Mouse (Mus musculus) layer of hippocampus, adult 8-10 months (tissue): ENCODE data around the gene Sptbn1. TPM values are rescaled to one million over a fixed set of nuclear protein-coding genes. Genes with fewer than 3 reads are reported as not detected.
A peak's percentile ranks its signal among the peaks of the same experiment; 100 is the strongest.
"Not testable (repeated sequence)": the region's sequence is repeated elsewhere in the genome, so short reads cannot be mapped to it uniquely, and the experiment has no call there.

Source experiments
- DNase-seq, 2 experiments: peaks; one replicate each; pipeline ENCODE4 v3.0.0; 2022; ENCODE audit warnings: low spot score in 2 of 2
- total RNA-seq, 4 experiments: library from RNA; stranded (reverse); gene quantifications; 2 replicates each; pipeline ENCODE4 v1.2.4; 2022

Sptbn1 gene
- total RNA-seq, 4 experiments from 2014 or later, result 536 to 568 (median 551) TPM

DNA sequence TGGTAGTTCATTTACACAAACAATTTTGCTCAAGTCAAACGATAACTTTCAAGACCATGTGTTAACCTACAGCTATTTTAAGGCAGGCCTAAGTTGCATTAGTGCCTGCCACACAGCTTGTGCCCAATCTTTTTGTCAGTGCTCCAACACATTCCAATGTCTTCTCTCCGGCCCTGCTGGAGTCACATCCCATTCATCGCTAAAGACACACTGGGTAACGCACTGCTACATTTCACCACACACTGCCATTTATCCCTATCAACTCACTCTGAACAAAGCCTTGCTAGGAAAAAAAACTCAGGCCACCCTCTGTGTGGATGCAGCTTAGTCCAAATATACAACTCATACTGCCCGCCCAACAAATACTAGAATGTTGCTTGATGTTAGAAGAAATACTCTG is 11.5 kb downstream of the Sptbn1 start:
- DNase-seq, result no peak

DNA sequence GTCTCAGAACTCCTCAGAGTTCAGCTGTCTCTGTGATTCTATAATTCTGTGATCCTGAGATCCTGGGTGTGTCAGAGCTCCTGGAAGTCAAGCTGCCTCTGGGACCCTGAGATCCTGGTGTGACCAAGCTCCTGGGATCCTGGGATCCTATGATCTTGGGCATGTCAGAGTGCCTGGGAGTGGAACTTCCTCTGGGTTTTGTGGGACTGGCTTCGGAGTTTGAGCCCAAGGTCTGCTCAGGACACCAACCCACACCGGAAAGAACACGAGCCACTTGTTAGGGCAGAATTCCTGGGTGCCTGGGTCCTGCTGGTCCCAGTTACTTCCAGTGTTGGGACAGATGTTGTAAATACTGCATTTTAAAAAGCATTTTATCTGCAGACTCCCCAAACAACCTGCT is 12.8 kb downstream of the Sptbn1 start:
- DNase-seq, result not testable (repeated sequence)

DNA sequence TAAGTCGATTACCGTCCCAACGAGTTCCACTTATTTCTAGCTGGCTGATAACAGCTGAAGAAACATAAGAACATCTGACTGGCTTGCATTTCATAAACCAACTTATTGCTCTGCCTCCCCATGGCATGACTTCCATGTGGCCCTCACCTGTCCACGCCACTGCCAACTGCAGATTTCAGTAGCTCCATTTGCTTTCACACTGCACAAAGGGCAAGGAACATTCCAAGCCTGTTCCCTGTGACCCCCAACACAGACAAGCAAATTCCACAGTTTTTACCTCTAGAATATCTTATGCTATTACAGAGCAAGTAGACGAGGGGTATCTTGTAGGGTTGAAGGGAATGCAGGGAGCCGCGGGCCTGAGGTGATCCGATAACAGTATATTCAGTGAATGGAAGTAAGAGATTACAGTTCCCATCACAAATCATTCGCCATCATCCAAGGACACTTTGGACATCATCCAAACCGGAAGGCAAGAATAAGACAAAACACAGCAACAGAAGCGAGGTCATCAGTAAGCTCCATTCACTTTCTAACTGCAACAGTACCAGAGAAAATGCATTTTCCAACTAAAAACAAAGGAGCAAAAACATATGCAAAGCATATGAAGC is 16.6 kb downstream of the Sptbn1 start:
- DNase-seq, result no peak

DNA sequence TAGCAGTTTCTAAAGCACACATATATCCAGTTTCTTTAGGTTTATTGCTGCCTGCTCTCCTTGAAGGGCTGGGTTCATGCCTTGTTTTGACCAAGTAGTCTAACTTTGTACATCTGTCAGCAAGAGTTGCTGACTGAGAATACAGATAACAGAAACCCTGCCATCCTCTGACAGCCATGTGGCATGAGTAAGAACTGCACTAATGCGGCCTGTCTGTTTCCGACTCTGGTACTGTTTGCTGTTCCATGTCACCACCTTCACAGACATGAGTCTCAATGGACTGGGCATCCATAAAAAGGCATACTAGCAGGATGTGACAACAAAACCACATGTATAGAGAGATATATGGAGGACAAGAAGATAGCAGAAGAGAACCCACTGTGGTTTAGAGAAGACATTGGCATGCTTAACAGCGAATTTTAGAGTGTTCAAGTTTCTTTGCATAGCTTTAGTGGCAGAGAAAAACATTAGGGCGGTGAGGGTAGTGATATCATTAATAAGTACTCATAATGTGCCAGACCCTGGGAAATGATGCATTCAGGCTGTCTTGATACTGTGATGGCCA is 18.4 kb downstream of the Sptbn1 start:
- DNase-seq, result no peak

- no peak for DNase-seq
These were observed 20.9 kb downstream of the Sptbn1 start for GRCm38 (mm10) chr11:30247106-30247505.

GRCm38 (mm10) chr11:30246161-30246560 is 21.8 kb downstream of the Sptbn1 start:
- DNase-seq, result no peak

DNA sequence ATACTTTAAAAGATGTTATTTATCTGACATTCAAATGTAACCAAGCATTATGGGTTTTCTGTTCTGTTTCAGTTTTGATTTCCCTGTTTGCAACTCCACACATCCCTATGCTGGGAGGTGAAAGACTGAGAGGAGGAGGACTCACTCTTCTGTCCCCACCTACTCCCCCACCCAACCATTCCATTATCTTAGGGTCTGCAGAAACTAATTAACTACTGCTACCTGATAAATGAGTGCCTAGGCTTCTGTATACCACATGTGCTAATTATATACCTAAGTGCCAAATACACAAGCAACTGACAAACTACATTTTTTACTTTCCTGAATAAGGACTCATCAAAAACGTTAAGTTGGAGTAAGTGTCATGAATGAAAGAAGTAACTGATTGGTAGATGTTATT is 23.8 kb downstream of the Sptbn1 start:
- DNase-seq, result no peak

GRCm38 (mm10) chr11:30243591-30243990 is 24.4 kb downstream of the Sptbn1 start:
- peak; percentile 54 to 69 for DNase-seq

- DNase-seq, result no peak
These were observed 27.1 kb downstream of the Sptbn1 start for GRCm38 (mm10) chr11:30240861-30241260.

DNA sequence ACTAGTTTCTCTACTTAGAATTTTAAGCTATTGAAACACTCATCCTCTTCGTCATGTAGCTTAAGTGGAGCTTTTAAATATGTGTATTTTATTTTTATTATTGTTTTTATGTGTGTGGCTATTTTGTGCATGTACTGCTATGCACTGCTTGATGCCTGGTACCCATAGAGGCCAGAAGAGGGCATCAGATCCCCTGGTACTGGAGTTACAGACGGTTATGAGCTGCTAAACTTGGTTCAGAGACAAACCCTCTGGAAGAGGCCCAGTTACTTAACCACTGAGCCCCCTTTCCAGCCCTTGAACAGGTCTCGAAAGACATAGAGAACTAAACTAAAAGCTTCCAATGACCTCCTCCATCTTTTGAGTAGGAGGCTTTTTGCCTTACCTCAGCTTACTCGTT is 30.0 kb downstream of the Sptbn1 start:
- no peak for DNase-seq

DNA sequence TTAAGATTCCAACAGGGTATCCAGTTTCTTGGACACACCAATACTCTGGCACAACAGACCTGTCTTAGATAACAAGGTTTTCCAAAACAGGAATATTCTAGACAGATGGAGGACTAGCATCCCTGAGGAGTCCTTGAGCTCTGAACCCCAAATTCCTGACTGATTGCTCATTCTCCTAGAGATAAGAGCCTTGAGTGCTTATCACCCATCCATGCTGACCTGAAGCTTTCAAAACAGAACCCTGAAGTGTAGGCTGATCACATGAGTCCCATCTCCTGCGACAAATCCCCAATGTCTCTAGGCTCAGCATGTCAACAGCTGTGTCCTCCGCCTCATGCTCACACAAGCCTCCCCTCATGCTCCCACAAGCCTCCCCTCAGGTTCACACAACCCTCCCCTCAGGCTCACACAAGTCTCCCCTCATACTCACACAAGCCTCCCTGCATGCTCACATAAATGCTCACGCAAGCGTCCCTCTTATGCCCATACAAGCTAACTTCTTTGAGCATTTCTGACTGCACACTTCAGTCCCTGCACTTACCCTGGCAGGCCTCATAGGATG is 31.2 kb downstream of the Sptbn1 start:
- DNase-seq, result no peak

- no peak for DNase-seq
These were observed 32.3 kb downstream of the Sptbn1 start for GRCm38 (mm10) chr11:30235666-30236065.

DNA sequence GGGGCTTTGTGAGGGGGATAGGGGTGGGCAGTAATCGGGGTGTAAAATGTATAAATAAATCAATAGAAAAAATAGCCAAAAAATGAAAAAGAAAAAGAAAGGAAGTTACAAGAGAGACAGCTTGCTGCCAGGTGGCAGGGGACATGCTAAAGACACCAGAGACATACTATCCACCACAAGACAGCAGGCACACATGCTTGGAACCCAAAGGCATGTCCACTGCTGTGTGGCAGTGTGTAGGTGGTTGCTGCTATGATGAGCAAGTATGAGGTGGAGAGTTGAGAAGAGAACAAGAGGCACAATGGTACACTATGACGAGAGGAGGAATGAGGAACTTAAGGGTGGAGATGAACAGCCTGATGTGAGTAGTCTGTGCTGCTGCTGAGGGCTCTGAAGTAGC is 32.8 kb downstream of the Sptbn1 start:
- DNase-seq, result no peak

DNA sequence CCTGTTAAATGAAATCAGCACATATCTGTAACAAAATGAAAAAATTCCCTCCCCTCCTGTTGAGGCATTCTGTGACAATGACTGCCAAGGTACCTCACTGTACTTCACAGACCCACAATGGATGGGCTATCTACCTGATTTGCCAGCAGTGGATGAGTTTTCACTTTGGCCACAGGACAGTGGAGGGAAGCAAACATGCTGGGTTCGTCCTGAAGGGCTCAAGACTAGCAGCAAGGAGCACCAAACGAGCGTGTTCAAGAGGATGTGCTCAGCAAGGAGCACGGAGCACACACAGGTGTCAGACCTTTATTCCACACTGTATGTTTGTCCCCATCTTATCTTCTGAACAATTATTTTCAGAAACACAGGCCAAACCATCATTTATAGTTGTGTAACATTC is 34.0 kb downstream of the Sptbn1 start:
- no peak for DNase-seq

DNA sequence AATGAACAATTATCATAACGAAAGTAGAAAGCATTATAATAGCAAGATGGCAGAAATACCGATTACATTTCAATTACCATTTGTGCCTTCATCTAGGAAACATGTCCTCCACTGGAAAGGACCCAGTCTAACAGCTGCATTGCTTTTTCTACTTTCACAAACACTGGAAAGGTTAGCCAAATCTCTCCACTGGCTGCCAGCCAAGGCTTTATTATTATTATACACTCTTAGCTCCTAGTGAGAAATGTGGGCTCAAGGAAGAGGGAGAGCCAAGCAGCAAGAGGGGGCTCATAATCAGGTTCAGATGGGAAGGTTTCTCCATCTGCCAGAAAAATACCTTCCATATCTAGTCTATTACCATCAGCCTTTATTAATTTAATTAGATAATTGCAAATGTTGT is 35.9 kb downstream of the Sptbn1 start:
- DNase-seq, result peak; percentile 35 to 46

DNA sequence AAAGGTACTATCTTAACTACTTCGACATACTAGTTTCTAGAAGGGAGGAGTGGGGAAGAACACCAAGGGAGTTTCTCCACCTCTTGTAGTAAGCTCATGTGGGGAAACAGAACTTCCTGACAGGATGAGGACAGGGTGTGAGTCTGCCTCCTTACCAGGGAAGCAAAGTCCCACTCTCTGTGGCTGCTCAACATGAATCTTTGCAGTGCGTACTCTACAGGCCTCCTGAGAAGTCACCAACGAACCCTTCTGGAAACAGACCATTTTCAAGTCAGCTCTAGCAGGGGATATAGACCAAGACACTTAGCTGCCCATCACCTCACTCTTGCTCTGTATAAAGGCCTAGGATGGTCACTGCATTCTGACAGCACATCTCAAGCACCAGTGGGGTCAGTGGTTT is 36.6 kb downstream of the Sptbn1 start:
- DNase-seq, result no peak

DNA sequence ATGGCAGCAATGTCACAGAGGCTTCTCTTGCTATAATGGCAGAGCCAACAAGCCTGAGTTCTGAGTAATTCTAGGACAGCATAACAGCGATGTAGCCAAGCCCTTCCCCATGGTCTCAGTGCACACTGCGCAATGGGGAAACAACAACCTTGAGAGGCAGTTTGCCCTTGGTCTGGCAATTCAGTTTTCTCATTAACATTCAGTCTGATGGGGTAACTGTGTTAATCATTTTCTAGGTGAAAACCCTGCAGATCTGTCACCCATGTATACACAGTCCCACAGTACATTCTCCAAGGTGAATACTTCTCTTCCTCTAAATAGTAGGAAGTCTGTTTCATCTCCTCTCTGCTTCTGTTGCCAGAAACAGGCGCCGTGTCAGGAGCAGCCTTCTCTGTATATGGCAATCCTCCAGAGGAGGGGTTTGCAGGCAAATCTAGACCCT is 37.6 kb downstream of the Sptbn1 start:
- DNase-seq, result no peak

- no peak for DNase-seq
These were observed 41.2 kb downstream of the Sptbn1 start for GRCm38 (mm10) chr11:30226756-30227155.

GRCm38 (mm10) chr11:30224599-30224998 is 43.4 kb downstream of the Sptbn1 start:
- no peak for DNase-seq

GRCm38 (mm10) chr11:30222636-30223035 is 45.3 kb downstream of the Sptbn1 start:
- no peak for DNase-seq

GRCm38 (mm10) chr11:30221043-30221442 is 46.9 kb downstream of the Sptbn1 start:
- DNase-seq, result no peak

- DNase-seq, result no peak
These were observed 49.6 kb downstream of the Sptbn1 start for GRCm38 (mm10) chr11:30218386-30218785.

DNA sequence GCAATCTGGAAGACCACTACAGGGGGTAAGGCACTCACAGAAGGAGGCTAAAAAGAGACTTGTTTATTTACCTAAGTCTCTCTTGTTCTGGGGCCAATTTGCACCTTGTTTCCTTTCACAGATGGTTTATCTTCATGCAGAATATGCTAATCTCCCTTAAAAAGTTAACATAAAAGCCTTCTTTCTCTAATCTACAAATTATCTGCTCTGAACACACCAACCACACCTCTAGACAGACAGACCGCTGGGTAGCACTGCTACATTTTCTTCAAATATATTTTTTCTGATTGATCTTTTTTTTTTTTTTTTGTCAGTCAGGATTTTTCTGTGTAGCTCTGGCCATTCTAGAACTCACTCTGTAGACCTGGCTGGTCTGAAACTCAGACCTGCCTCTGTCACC is 50.5 kb downstream of the Sptbn1 start:
- DNase-seq, result no peak
